Mouse (Mus musculus) midbrain, embryonic 13.5 days (tissue): ENCODE measurements around the gene Sox5. TPM values are rescaled to one million over a fixed set of nuclear protein-coding genes. Genes with fewer than 3 reads are reported as not detected.

Experiments
- ATAC-seq: fragments of 200-750 bp; cut with Nextera tagmentation; 2 replicates; pipeline ENCODE4 v1.8.0; 2017; ENCODE audit warnings: mild to moderate bottlenecking, moderate TSS enrichment, moderate library complexity
- H3K27ac ChIP-seq: fragments of 300-500 bp; sonication (generic); 2 replicates; pipeline ENCODE4 v1.5.1; 2015; ENCODE audit warnings: inconsistent platforms, mild to moderate bottlenecking, moderate library complexity
- H3K27me3 ChIP-seq: fragments of 300-500 bp; sonication (generic); 2 replicates; pipeline ENCODE4 v1.6.1; 2015; ENCODE audit warnings: mild to moderate bottlenecking, inconsistent platforms
- H3K36me3 ChIP-seq: fragments of 300-500 bp; sonication (generic); 2 replicates; pipeline ENCODE4 v1.6.1; 2015; ENCODE audit warnings: mild to moderate bottlenecking, inconsistent platforms
- H3K4me1 ChIP-seq: fragments of 300-500 bp; sonication (generic); replicated peaks from 2 replicates; pipeline ENCODE4 v1.6.1; 2015; ENCODE audit warnings: inconsistent platforms
- H3K4me2 ChIP-seq: fragments of 300-500 bp; sonication (generic); replicated peaks from 2 replicates; pipeline ENCODE4 v1.6.1; 2015; ENCODE audit warnings: moderate library complexity, mild to moderate bottlenecking, inconsistent platforms
- H3K4me3 ChIP-seq: fragments of 300-500 bp; sonication (generic); replicated peaks from 2 replicates; pipeline ENCODE4 v1.5.1; 2015; ENCODE audit warnings: mild to moderate bottlenecking, inconsistent platforms
- H3K9ac ChIP-seq: fragments of 300-500 bp; sonication (generic); replicated peaks from 2 replicates; pipeline ENCODE4 v1.6.1; 2015; ENCODE audit warnings: mild to moderate bottlenecking, inconsistent platforms
- H3K9me3 ChIP-seq: fragments of 300-500 bp; sonication (generic); 2 replicates; pipeline ENCODE4 v1.6.1; 2016; ENCODE audit warnings: mild to moderate bottlenecking, inconsistent platforms
- whole genome bisulfite sequencing: fragments of 180-500 bp; shearing (Covaris S2); methylation state at CpG from one replicate; pipeline ENCODE4 v1.1.7; 2015; 5-methylcytosine and 5-hydroxymethylcytosine counted together
- polyA plus RNA-seq: library from polyadenylated mRNA; unstranded; fragments of >200 nt; fragmentation: Nextera tagmentation; extraction: Ambion mirVana; gene quantifications from 2 replicates; pipeline ENCODE4 v1.2.1, GENCODE M21; 2015

The Sox5 gene
- polyA plus RNA-seq, 1 experiment from 2014 or later, result 52.0 TPM

- Histone ChIP-seq H3K4me2 (no peak overlapping the region), H3K36me3 (no peaks in the 10 kb centered on the region), H3K9ac (no peak overlapping the region), H3K27me3 (no peaks in the 10 kb centered on the region), H3K4me1 (peaks cover 18% of the 10 kb centered on the region), H3K9me3 (no peaks in the 10 kb centered on the region), H3K4me3 (no peak overlapping the region), H3K27ac (no peak overlapping the region)
- 90% methylated on average over 3 of the region's 3 CpGs for WGBS
- ATAC-seq, result no peak
Observed at GRCm38 (mm10) chr6:144048201-144048924, 733.4 kb downstream of the Sox5 start.

- H3K36me3 ChIP-seq, result no peaks in the 10 kb centered on the region
- H3K4me2 ChIP-seq, result peak overlapping the region; percentile 25
- peak; percentile 64 for ATAC-seq
- H3K4me3 ChIP-seq, result no peak overlapping the region
- no peaks in the 10 kb centered on the region for H3K9me3 ChIP-seq
- peaks cover 45% of the 10 kb centered on the region for H3K4me1 ChIP-seq
- peak overlapping the region; percentile 48 for H3K9ac ChIP-seq
- 18% methylated on average over 9 of the region's 9 CpGs for WGBS
- H3K27me3 ChIP-seq, result no peaks in the 10 kb centered on the region
- peak overlapping the region; percentile 78 for H3K27ac ChIP-seq
Observed at GRCm38 (mm10) chr6:144045503-144045902, 736.3 kb downstream of the Sox5 start.

- 94% methylated on average over 3 of the region's 3 CpGs for WGBS
- no peak overlapping the region for H3K4me2 ChIP-seq
Observed at GRCm38 (mm10) chr6:144044381-144044780, 737.4 kb downstream of the Sox5 start.

GRCm38 (mm10) chr6:144042936-144043335 lies 738.8 kb downstream of the Sox5 start:
- Histone ChIP-seq H3K4me3 (no peak overlapping the region), H3K27me3 (no peaks in the 10 kb centered on the region), H3K4me1 (peaks cover 57% of the 10 kb centered on the region), H3K36me3 (no peaks in the 10 kb centered on the region), H3K4me2 (no peak overlapping the region), H3K9ac (no peak overlapping the region), H3K27ac (0 out of 2 replicates have a peak overlapping the region, but pooled peaks have one; percentile 31), H3K9me3 (no peaks in the 10 kb centered on the region)
- 6% methylated on average over 5 of the region's 5 CpGs for WGBS
- no peak for ATAC-seq

More at GRCm38 (mm10) chr6:144044381-144044780, 737.4 kb downstream of the Sox5 start:
- no peak overlapping the region for H3K9ac ChIP-seq
- H3K4me3 ChIP-seq, result no peak overlapping the region
- no peak overlapping the region for H3K27ac ChIP-seq
- no peaks in the 10 kb centered on the region for H3K27me3 ChIP-seq
- no peaks in the 10 kb centered on the region for H3K36me3 ChIP-seq
- peaks cover 53% of the 10 kb centered on the region for H3K4me1 ChIP-seq
- H3K9me3 ChIP-seq, result no peaks in the 10 kb centered on the region
- no peak for ATAC-seq

- H3K4me3 ChIP-seq, result no peak overlapping the region
- H3K4me1 ChIP-seq, result peaks cover 57% of the 10 kb centered on the region
- no peak overlapping the region for H3K27ac ChIP-seq
- H3K4me2 ChIP-seq, result no peak overlapping the region
- no peak overlapping the region for H3K9ac ChIP-seq
- no peaks in the 10 kb centered on the region for H3K9me3 ChIP-seq
- ATAC-seq, result 0 out of 2 replicates have a peak, but pooled peaks have one; percentile 31
- no peaks in the 10 kb centered on the region for H3K36me3 ChIP-seq
- 58% methylated on average over 9 of the region's 9 CpGs for WGBS
- no peaks in the 10 kb centered on the region for H3K27me3 ChIP-seq
Observed at GRCm38 (mm10) chr6:144041941-144042340, 739.8 kb downstream of the Sox5 start.

GRCm38 (mm10) chr6:144041188-144041587 lies 740.6 kb downstream of the Sox5 start:
- H3K9ac ChIP-seq, result 0 out of 2 replicates have a peak overlapping the region, but pooled peaks have one; percentile 1
- no peak for ATAC-seq
- no peak overlapping the region for H3K4me3 ChIP-seq
- no peak overlapping the region for H3K4me2 ChIP-seq
- 38% methylated on average over 5 of the region's 5 CpGs for WGBS
- H3K27ac ChIP-seq, result no peak overlapping the region
- H3K27me3 ChIP-seq, result no peaks in the 10 kb centered on the region
- H3K36me3 ChIP-seq, result no peaks in the 10 kb centered on the region
- H3K9me3 ChIP-seq, result no peaks in the 10 kb centered on the region
- peaks cover 56% of the 10 kb centered on the region for H3K4me1 ChIP-seq

- Histone ChIP-seq H3K9ac (no peak overlapping the region), H3K27me3 (no peaks in the 10 kb centered on the region)
- WGBS, result 91% methylated on average over 7 of the region's 7 CpGs
Observed at GRCm38 (mm10) chr6:144040349-144040748, 741.4 kb downstream of the Sox5 start.

GRCm38 (mm10) chr6:144039221-144039620 lies 742.6 kb downstream of the Sox5 start:
- no peak overlapping the region for H3K4me2 ChIP-seq
- peaks cover 42% of the 10 kb centered on the region for H3K4me1 ChIP-seq
- H3K4me3 ChIP-seq, result no peak overlapping the region
- H3K27me3 ChIP-seq, result no peaks in the 10 kb centered on the region
- H3K9ac ChIP-seq, result no peak overlapping the region
- H3K27ac ChIP-seq, result 0 out of 2 replicates have a peak overlapping the region, but pooled peaks have one; percentile 9
- H3K9me3 ChIP-seq, result no peaks in the 10 kb centered on the region
- ATAC-seq, result 0 out of 2 replicates have a peak, but pooled peaks have one; percentile 34
- no peaks in the 10 kb centered on the region for H3K36me3 ChIP-seq
- 27% methylated on average over 7 of the region's 7 CpGs for WGBS

More at GRCm38 (mm10) chr6:144040349-144040748, 741.4 kb downstream of the Sox5 start:
- no peak overlapping the region for H3K4me2 ChIP-seq
- H3K4me3 ChIP-seq, result no peak overlapping the region
- no peaks in the 10 kb centered on the region for H3K36me3 ChIP-seq
- no peak for ATAC-seq
- H3K27ac ChIP-seq, result no peak overlapping the region
- no peaks in the 10 kb centered on the region for H3K9me3 ChIP-seq
- H3K4me1 ChIP-seq, result peaks cover 48% of the 10 kb centered on the region

GRCm38 (mm10) chr6:144033191-144033590 lies 748.6 kb downstream of the Sox5 start:
- H3K4me3 ChIP-seq, result no peak overlapping the region
- 94% methylated on average over 2 of the region's 2 CpGs for WGBS
- no peak for ATAC-seq
- no peak overlapping the region for H3K27ac ChIP-seq
- H3K9me3 ChIP-seq, result no peaks in the 10 kb centered on the region
- no peak overlapping the region for H3K9ac ChIP-seq
- no peaks in the 10 kb centered on the region for H3K27me3 ChIP-seq
- no peak overlapping the region for H3K4me2 ChIP-seq
- H3K36me3 ChIP-seq, result no peaks in the 10 kb centered on the region
- no peaks in the 10 kb centered on the region for H3K4me1 ChIP-seq

- no peaks in the 10 kb centered on the region for H3K4me1 ChIP-seq
- no peaks in the 10 kb centered on the region for H3K9me3 ChIP-seq
- H3K4me2 ChIP-seq, result no peak overlapping the region
- no peak overlapping the region for H3K4me3 ChIP-seq
- no peak overlapping the region for H3K27ac ChIP-seq
- 0 out of 2 replicates have a peak, but pooled peaks cover 5% of the 10 kb centered on the region for H3K36me3 ChIP-seq
- no peak overlapping the region for H3K9ac ChIP-seq
- no peaks in the 10 kb centered on the region for H3K27me3 ChIP-seq
- ATAC-seq, result no peak
Observed at GRCm38 (mm10) chr6:144016929-144017328, 764.8 kb downstream of the Sox5 start.

- WGBS, result 84% methylated on average over 14 of the region's 14 CpGs
- Histone ChIP-seq H3K9me3 (no peaks in the 10 kb centered on the region), H3K4me1 (no peaks in the 10 kb centered on the region), H3K4me3 (no peak overlapping the region), H3K4me2 (no peak overlapping the region), H3K27ac (no peak overlapping the region), H3K9ac (no peak overlapping the region), H3K27me3 (no peaks in the 10 kb centered on the region), H3K36me3 (0 out of 2 replicates have a peak, but pooled peaks cover 5% of the 10 kb centered on the region)
- no peak for ATAC-seq
Observed at GRCm38 (mm10) chr6:144011880-144012524, 769.8 kb downstream of the Sox5 start.

- Histone ChIP-seq H3K27ac (no peak overlapping the region), H3K36me3 (0 out of 2 replicates have a peak, but pooled peaks cover 5% of the 10 kb centered on the region), H3K4me1 (no peaks in the 10 kb centered on the region), H3K4me3 (no peak overlapping the region), H3K4me2 (no peak overlapping the region), H3K9me3 (no peaks in the 10 kb centered on the region), H3K27me3 (no peaks in the 10 kb centered on the region), H3K9ac (no peak overlapping the region)
- WGBS, result 83% methylated on average over 3 of the region's 3 CpGs
- no peak for ATAC-seq
Observed at GRCm38 (mm10) chr6:144010995-144011394, 770.8 kb downstream of the Sox5 start.
